Mouse (Mus musculus) lung, adult 2 months (tissue): Measurements from ENCODE around the gene Rftn1.

Experiments used
- CTCF ChIP-seq: fragments of 200-500 bp; IDR thresholded peaks from 2 replicates; pipeline ENCODE4 v1.5.1; 2011; ENCODE audit warnings: mild to moderate bottlenecking, low read length, control low read depth; ENCODE audit not compliant: insufficient read depth
- POLR2A ChIP-seq: fragments of 200-500 bp; IDR thresholded peaks from 2 replicates; pipeline ENCODE4 v1.6.1; 2011; ENCODE audit warnings: low read depth, mild to moderate bottlenecking, control low read depth, low read length, borderline replicate concordance; ENCODE audit errors: extremely low read depth

DNA sequence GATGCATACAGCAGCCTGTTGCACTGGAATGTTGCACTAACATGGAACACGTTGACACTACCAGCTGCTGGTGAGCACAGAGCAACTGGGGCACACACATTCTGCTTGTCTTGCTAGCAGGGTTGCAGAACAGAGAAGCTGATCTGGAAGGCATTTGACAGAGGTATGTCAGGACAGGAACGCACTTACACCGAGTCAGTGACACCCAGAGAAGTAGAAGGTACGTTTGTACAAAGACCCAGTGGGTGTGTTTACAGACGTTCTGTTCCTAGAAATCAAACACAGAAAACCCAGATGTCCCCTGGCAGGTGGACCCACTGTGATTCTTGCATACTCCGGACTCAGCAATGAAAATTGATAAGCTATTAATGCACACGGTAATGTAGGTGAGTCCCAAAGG, 215.0 kb downstream of the Rftn1 start:
- TF ChIP-seq CTCF (no peak), POLR2A (no peak)
